Mouse (Mus musculus) mouse trophoblast stem cell (cell line): ENCODE results near the gene Macrod1.

Source experiments
- in situ Hi-C, 2 experiments: fragments of 300-500 bp; cut with MseI, MboI; formaldehyde crosslinking; loops; 2 replicates in 1 of 2; 3 replicates in 1 of 2; pipeline ENCODE4 v1.15.1; 2025

Macrod1 gene

DNA sequence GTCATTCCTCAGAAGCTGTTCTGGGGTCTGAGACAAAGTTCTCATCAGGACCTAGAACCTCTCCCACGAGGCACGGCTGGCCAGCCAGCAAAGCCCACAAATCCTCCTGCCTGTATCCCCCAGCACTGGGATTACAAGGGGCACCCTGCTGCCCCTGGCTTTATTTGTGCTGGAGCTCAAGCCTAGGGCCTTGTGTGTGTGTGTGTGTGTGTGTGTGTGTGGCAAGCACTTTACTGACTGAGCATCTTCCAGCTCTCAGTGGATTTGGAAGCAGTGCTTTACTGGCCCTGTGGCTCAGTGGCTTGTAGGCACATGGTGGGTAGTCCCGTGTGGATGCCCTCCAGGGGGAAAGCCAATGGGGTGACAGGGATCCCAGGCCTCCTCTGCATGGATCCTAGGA is 56.0 kb downstream of the Macrod1 start:
- in situ Hi-C loops, result no loop called here

DNA sequence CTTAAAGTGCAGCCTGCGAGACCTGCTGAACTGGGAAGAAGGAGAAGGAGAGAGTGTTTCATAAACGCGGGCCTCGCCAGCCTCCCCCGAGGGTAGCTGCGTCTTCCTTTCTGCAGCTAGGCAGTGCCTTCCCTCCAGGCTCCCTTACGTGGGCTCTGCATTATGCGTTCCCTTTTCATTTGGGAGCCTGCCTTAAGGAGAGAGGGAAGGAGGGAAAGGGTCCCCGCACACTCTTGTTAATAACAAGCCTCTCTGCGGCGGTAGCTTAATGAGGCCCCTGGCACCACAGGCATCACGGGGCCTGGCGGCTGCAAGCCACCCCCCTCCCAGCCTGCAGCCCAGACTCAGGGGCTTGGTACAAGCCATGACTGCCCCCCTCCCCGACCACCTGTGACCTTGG is 57.0 kb downstream of the Macrod1 start:
- in situ Hi-C loops, result no loop called here

- in situ Hi-C loops, result no loop called here
Measured at GRCm38 (mm10) chr19:7116038-7116731, 59.6 kb downstream of the Macrod1 start.

GRCm38 (mm10) chr19:7117141-7117540 is 60.5 kb downstream of the Macrod1 start:
- in situ Hi-C loops, result no loop called here

DNA sequence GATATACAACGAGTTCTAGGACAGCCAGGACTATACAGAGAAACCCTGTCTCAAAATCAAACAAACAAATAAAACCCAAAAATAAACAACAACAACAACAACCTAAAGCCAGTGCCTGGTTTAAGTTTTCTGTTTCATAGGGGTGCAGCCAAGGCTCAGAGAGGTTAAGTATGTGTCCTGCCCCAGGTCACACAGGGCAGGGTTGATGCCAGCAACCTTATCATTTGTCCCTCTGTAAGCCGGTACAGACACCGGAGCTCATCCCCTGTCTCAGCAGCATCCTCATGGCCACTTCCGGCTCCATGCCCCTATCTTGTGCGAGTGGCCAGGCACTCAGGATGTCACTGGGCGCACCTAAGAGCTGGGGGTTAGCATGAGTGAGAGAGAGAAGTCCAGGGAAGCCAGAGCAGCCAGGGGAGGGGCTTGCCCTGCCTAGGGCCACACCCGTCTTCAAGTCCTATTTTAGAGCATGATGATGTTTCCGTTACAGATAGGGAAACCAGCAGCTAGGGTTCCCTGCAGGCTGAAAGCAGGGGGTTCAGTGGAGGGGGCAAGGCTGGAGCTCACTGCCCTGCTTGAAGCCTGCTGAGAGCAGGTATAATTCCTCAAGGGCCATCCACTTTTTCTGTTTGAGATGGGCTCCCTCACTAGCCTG is 61.2 kb downstream of the Macrod1 start:
- in situ Hi-C loops, result no loop called here

- in situ Hi-C loops, result no loop called here
Measured at GRCm38 (mm10) chr19:7121252-7121651, 64.6 kb downstream of the Macrod1 start.

DNA sequence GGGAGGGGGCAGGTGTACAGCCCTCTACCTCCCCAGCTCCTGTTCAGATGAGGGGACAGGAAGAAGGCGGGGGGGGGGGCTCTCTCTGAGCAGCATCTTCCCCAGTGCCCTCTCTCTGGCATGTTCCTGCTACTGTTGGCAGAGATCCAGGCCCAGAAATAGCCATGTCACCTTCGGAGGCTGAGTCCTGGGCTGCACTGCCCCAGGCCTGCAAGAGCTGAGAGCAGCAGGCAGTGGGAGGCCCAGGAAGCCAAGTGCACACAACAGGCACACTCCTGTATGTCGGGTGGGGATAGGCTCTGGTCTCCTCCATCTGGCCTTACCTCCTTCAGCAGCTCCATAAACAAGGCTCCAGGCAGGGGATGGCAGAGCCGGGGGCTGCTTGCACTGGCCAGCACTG is 65.7 kb downstream of the Macrod1 start:
- in situ Hi-C loops, result no loop called here

- in situ Hi-C loops, result no loop called here
Measured at GRCm38 (mm10) chr19:7122698-7123306, 66.2 kb downstream of the Macrod1 start.

- in situ Hi-C loops, result no loop called here
Measured at GRCm38 (mm10) chr19:7125526-7126156, 69.0 kb downstream of the Macrod1 start.

- in situ Hi-C loops, result no loop called here
Measured at GRCm38 (mm10) chr19:7126209-7126608, 69.6 kb downstream of the Macrod1 start.

GRCm38 (mm10) chr19:7126933-7127332 is 70.3 kb downstream of the Macrod1 start:
- in situ Hi-C loops, result no loop called here

DNA sequence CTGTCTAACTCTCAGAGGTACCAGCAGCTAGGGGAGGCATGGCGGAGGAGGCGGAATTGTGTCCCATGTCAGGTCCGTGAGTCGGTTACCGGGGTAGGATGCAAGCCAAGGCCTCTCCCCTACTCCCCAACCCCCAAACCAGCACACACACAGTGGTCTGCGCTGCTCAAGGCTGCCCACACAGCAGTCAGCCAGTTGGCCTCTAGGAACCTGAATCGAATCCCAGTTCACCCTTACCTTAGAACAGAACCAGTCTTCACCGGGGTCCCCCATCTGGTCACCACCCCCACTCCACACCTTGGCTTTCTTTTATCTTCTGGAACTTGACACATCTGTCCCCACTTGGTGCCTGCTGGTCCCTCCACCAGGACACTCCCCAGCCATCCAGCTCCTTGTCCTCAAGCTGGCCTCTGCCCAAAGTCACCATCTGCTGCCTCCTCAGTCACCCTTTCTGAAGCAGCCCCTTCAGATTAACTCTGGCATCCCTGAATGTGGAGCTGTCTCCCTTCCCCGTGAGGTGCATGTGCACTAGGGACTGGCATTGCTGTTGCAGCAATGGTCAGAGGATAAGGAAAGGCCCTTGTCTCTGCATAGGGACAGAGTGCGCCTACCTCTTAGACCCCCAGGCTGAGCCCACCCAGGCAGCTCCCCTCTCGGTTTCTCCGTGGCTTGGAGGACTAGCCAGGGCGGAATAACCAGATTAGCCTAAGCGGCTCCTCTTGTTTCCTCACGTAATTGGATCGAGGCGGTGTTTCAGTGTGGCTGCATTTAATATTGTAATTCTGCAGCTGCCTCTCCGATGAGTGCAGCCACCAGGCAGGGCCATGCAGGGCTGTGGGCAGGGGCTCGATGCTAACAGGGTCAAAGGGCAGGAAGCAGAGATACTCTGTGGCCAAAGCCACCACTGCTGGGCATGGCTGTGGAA is 72.2 kb downstream of the Macrod1 start:
- in situ Hi-C loops, result no loop called here

- in situ Hi-C loops, result no loop called here
Measured at GRCm38 (mm10) chr19:7130317-7130716, 73.7 kb downstream of the Macrod1 start.

DNA sequence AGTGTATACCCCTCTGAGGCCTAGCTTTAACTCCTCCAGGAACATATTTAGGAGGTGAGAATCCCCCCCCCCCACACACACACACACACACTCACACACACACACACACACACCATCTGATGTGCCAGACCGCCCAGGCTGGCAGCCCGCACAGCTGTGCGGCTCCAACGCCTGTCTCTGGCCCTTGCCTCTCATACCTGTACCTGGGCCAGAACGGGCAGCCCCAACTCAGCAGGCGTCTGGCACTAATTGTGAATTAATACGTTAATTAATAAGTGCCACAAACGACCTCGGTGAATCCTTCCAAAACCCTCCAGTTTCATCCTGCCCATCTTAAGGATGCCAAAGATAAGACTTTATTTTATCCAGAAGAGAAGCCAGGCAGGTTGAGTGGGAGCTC is 76.8 kb downstream of the Macrod1 start:
- in situ Hi-C loops, result no loop called here

- in situ Hi-C loops, result no loop called here
Measured at GRCm38 (mm10) chr19:7134631-7135091, 78.1 kb downstream of the Macrod1 start.

- in situ Hi-C loops, result no loop called here
Measured at GRCm38 (mm10) chr19:7135525-7135924, 78.9 kb downstream of the Macrod1 start.

DNA sequence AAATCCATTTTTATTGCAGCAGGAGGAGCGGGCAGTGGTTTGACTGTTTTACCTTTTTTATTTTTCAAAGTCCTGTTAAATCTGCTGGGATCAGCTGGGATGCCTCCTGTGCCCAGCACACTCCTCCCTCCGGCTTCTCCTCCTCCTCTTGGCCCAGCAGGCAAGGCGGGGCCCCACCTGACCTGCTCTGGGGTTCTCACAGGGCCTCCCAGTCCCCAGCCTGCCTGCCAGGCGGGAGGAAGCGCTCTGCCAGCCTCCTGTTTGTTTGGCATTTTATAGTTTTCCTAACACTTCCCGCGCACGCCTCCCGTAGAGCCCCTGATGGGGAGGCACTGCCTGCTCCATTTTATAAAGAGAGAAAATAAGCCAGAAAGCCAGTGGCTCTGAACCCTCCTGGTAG is 79.4 kb downstream of the Macrod1 start:
- in situ Hi-C loops, result no loop called here

- in situ Hi-C loops, result no loop called here
Measured at GRCm38 (mm10) chr19:7136714-7137498, 80.3 kb downstream of the Macrod1 start.

GRCm38 (mm10) chr19:7138327-7138726 is 81.7 kb downstream of the Macrod1 start:
- in situ Hi-C loops, result no loop called here

DNA sequence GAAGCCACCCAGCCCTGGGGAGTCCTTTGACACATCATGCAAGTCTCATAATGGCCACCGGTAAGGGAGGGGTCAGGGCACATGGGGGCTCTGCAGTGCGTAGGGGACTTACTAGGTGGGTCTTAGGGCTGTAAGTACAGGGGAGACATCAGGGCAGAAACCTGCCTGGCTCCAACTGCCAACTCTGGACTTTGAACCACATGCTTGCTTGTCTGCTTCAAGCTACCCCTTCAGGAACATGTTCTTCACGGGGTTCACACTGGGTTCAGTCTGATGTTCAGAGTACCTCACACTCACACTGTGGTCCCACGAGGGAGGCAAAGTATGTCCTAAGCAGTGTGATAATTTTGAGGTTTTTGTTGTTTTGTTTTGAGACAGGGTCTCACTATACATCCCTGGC is 82.7 kb downstream of the Macrod1 start:
- in situ Hi-C loops, result no loop called here

DNA sequence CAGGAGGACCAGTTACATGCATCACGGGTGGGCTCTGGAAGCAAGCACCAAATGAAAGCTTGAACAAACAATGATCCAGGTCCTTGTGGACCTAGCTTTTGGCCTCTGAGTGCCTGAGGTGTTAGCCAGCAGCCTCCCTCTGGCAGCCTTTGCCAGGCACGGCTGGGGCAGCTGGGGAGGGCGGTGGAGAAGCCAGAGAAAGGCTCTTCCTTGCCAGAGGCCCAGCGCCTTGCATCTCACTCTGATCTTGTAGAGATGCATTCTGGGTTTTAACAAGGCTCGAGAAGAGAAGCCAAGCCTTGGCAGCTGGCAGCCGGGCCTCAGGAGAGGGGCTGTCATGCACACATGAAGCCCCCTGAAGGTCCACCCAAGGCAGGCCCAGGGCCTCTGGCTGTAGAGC is 83.8 kb downstream of the Macrod1 start:
- in situ Hi-C loops, result no loop called here
